ENCODE assay signal across 9 mouse cellular contexts in genomic region chr17:87601456-87602259, GRCm38 (mm10). TPM values are rescaled to one million over a fixed set of nuclear protein-coding genes. Genes with fewer than 3 reads are reported as not detected.
DNase-seq lines count a peak whose midpoint lies in the region; TF ChIP-seq lines count a peak whose summit lies in the region.
"Had no signal": no experiment of that assay in that cellular context is flagged by ENCODE, and none has a peak within 500 bp of the region (broad histone marks: within the 10 kb centered on the region; RNA-seq: fewer than 3 reads in every experiment).

No protein-coding gene starts in this region.

- no peaks in the 10 kb centered on the region for H3K4me1 ChIP-seq in heart, adult 2 months (ENCODE audit: control insufficient read depth, insufficient read depth, low read length)
- H3K4me1 ChIP-seq in kidney, adult 2 months (ENCODE audit: control insufficient read depth, insufficient read depth, low read length): peaks cover 6% of the 10 kb centered on the region; the same call in 1 of the 2 replicates
- H3K4me1 ChIP-seq: midbrain, embryonic 12.5 days had no signal

- peak; percentile 18 to 41 for DNase-seq in heart, adult 2 months
- no peak for DNase-seq in heart, adult 8-10 months (ENCODE audit: low spot score)
- peak; percentile 67 for DNase-seq in CD4-positive helper T cell, adult 2 months (ENCODE audit: low read depth, low spot score)
- DNase-seq in adipocyte (ENCODE audit: low spot score): peak; percentile 55
- peak; percentile 29 for DNase-seq in kidney, adult 2 months
- peak; percentile 57 for DNase-seq in lung, postnatal 14 days
- DNase-seq in frontal cortex, postnatal 25 days (ENCODE audit: low spot score in 2 of 2): no peak
- no peak for DNase-seq in gastrocnemius, postnatal 4 days (ENCODE audit: low spot score in 2 of 2)

- peak; percentile 60 for TF ChIP-seq CTCF in heart, adult 2 months (IDR thresholded peaks at IDR 0.05)
- TF ChIP-seq CTCF in kidney, adult 2 months (conservative IDR thresholded peaks at IDR 0.05; ENCODE audit: insufficient read depth, insufficient read length, low read depth, low read length): peak; percentile 64

- no peak for TF ChIP-seq EP300 in heart, adult 2 months (IDR thresholded peaks at IDR 0.05; ENCODE audit: insufficient read depth, low read depth, low read length)

- 37% methylated on average over 14 of the region's 14 CpGs for WGBS in heart, adult 2 months
- 43% methylated on average over 14 of the region's 14 CpGs for WGBS in kidney, adult 2 months

- no peaks in the 10 kb centered on the region for H3K79me2 ChIP-seq in heart, adult 2 months (replicated peaks; ENCODE audit: control insufficient read depth, insufficient read depth, low read length)

- H3K36me3 ChIP-seq in heart, adult 2 months (ENCODE audit: control insufficient read depth, insufficient read depth, low read length): no peaks in the 10 kb centered on the region
- H3K36me3 ChIP-seq in kidney, adult 2 months (ENCODE audit: control insufficient read depth, insufficient read depth, low read length): no peaks in the 10 kb centered on the region
- H3K36me3 ChIP-seq: midbrain, embryonic 12.5 days had no signal

- H3K4me3 ChIP-seq in heart, adult 2 months: no peak overlapping the region
- 0 out of 2 replicates have a peak overlapping the region, but pooled peaks have one; percentile 6 for H3K4me3 ChIP-seq in kidney, adult 2 months (ENCODE audit: insufficient read depth, low read depth, low read length)
- H3K4me3 ChIP-seq: midbrain, embryonic 12.5 days had no signal

- intact Hi-C loops in heart, adult 2 months (cut with DNase I): loop anchor here (1.0 to 5.0 kb wide), 2 partner anchors 61 to 346 kb away; no protein-coding TSS in a partner anchor

- no peak for TF ChIP-seq POLR2A in heart, adult 2 months (IDR thresholded peaks at IDR 0.05; ENCODE audit: insufficient read depth, low read depth, low read length)
- TF ChIP-seq POLR2A in kidney, adult 2 months (IDR thresholded peaks at IDR 0.05; ENCODE audit: low read depth, low read length): no peak

- no peak overlapping the region for H3K27ac ChIP-seq in heart, adult 2 months
- no peak overlapping the region for H3K27ac ChIP-seq in kidney, adult 2 months (ENCODE audit: insufficient read depth, low read depth, low read length)
- H3K27ac ChIP-seq: midbrain, embryonic 12.5 days had no signal

- H3K27me3 ChIP-seq in heart, adult 2 months (ENCODE audit: control insufficient read depth, insufficient read depth, low read length): no peaks in the 10 kb centered on the region
- H3K27me3 ChIP-seq in kidney, adult 2 months (replicated peaks; ENCODE audit: control insufficient read depth, insufficient read depth, low read length): no peaks in the 10 kb centered on the region
- H3K27me3 ChIP-seq: midbrain, embryonic 12.5 days had no signal

- H3K9ac ChIP-seq in heart, adult 2 months (ENCODE audit: low read depth, low read length): no peak overlapping the region
- H3K9ac ChIP-seq: midbrain, embryonic 12.5 days had no signal

RNA-seq across cellular contexts. Expression of gene Epcam, which starts 34.1 kb away (rescaled TPM):
- total RNA-seq in heart, adult 2 months (2021): not detected
- 0.86 TPM in 1 of 2 replicates, not detected in the other for polyA plus RNA-seq in heart, adult 2 months (2012; rRNA removed)
- not detected for total RNA-seq in heart, adult 8-10 months (2022)
- polyA plus RNA-seq in kidney, adult 2 months (2012; rRNA removed): 59.5 and 73.8 TPM in 2 replicates
- total RNA-seq in gastrocnemius, postnatal 4 days (2021): under 1 TPM in 1 of 2 experiments, not detected in 1; 0.15 TPM

Comparison
In these comparisons a context has a peak if more than half of its experiments do, and no peak if none do; other contexts are left out.
1. DNase-seq: peak in heart, adult 2 months (2 of 2), CD4-positive helper T cell, adult 2 months (single experiment), adipocyte (single experiment), kidney, adult 2 months (single experiment) and lung, postnatal 14 days (single experiment); none in heart, adult 8-10 months (single experiment), frontal cortex, postnatal 25 days (0 of 2) and gastrocnemius, postnatal 4 days (0 of 2).